In genomic region chr14:79516243-79516610, GRCm38 (mm10) we compare ENCODE assay signal across 13 mouse cellular contexts. TPM values are rescaled to one million over a fixed set of nuclear protein-coding genes. Genes with fewer than 3 reads are reported as not detected.
DNase-seq lines count a peak whose midpoint lies in the region; ATAC-seq and TF ChIP-seq lines count a peak whose summit lies in the region.
"Had no signal": no experiment of that assay in that cellular context is flagged by ENCODE, and none has a peak within 500 bp of the region (broad histone marks: within the 10 kb centered on the region; RNA-seq: fewer than 3 reads in every experiment).

No protein-coding gene starts in this region.

- TF ChIP-seq EP300 in heart, adult 2 months (IDR thresholded peaks at IDR 0.05; ENCODE audit: insufficient read depth, low read depth, low read length) = no peak

- 72% methylated on average over 5 of the region's 5 CpGs for WGBS in heart, adult 2 months
- WGBS in spleen, adult 2 months = 6% methylated on average over 5 of the region's 5 CpGs
- 64% methylated on average over 5 of the region's 5 CpGs for WGBS in intestine, embryonic 15.5 days
- WGBS in hindbrain, embryonic 14.5 days = 87% methylated on average over 5 of the region's 5 CpGs

- H3K4me1 ChIP-seq in heart, adult 2 months (ENCODE audit: control insufficient read depth, insufficient read depth, low read length) = peaks cover 14% of the 10 kb centered on the region
- peaks cover 1% of the 10 kb centered on the region for H3K4me1 ChIP-seq in spleen, adult 2 months (ENCODE audit: control insufficient read depth, insufficient read depth, insufficient read length)
- 0 out of 2 replicates have a peak, but pooled peaks cover 7% of the 10 kb centered on the region for H3K4me1 ChIP-seq in intestine, embryonic 15.5 days (replicated peaks)
- H3K4me1 ChIP-seq in hindbrain, embryonic 14.5 days (replicated peaks; ENCODE audit: control insufficient read depth, insufficient read depth, low read length) = no peaks in the 10 kb centered on the region
- H3K4me1 ChIP-seq: hindbrain, embryonic 15.5 days; midbrain, embryonic 10.5 days had no signal

- ATAC-seq in intestine, embryonic 15.5 days = no peak
- no peak for ATAC-seq in hindbrain, embryonic 14.5 days (ENCODE audit: low FRiP score)

- H3K9me3 ChIP-seq in intestine, embryonic 15.5 days = no peaks in the 10 kb centered on the region
- H3K9me3 ChIP-seq in hindbrain, embryonic 14.5 days (ENCODE audit: control insufficient read depth, low read length) = no peaks in the 10 kb centered on the region
- H3K9me3 ChIP-seq: hindbrain, embryonic 15.5 days; midbrain, embryonic 10.5 days had no signal

- H3K4me2 ChIP-seq in intestine, embryonic 15.5 days (replicated peaks) = peak overlapping the region; percentile 50
- H3K4me2 ChIP-seq in hindbrain, embryonic 14.5 days (replicated peaks) = no peak overlapping the region
- H3K4me2 ChIP-seq: hindbrain, embryonic 15.5 days had no signal

- no peak for DNase-seq in heart, adult 2 months
- DNase-seq in heart, adult 8-10 months (ENCODE audit: low spot score) = no peak
- no peak for DNase-seq in spleen, adult 2 months (ENCODE audit: low read depth in 1 of 2, low spot score in 2 of 2)
- DNase-seq in spleen, adult 18-20 months = no peak
- DNase-seq in splenic B cell, adult 2 months (ENCODE audit: low read depth, low spot score) = peak; percentile 32
- no peak for DNase-seq in left cerebral cortex, adult 18-20 months (ENCODE audit: low spot score in 2 of 2)
- DNase-seq in hindbrain, embryonic 14.5 days (ENCODE audit: low spot score) = no peak
- DNase-seq: cerebellum, adult 2 months; gastrocnemius, postnatal 25 days; layer of hippocampus, postnatal 36 days had no signal

- no peak overlapping the region for H3K4me3 ChIP-seq in heart, adult 2 months
- H3K4me3 ChIP-seq in spleen, adult 2 months (ENCODE audit: extremely low read depth, insufficient read depth, insufficient read length) = peak overlapping the region; percentile 74
- peak overlapping the region; percentile 25 for H3K4me3 ChIP-seq in intestine, embryonic 15.5 days (replicated peaks)
- no peak overlapping the region for H3K4me3 ChIP-seq in hindbrain, embryonic 14.5 days (replicated peaks; ENCODE audit: low read length)
- H3K4me3 ChIP-seq: hindbrain, embryonic 15.5 days; midbrain, embryonic 10.5 days had no signal

- no peak for TF ChIP-seq POLR2A in heart, adult 2 months (IDR thresholded peaks at IDR 0.05; ENCODE audit: insufficient read depth, low read depth, low read length)
- TF ChIP-seq POLR2A in spleen, adult 2 months (IDR thresholded peaks at IDR 0.05; ENCODE audit: low read depth, low read length) = no peak

- no peak for TF ChIP-seq CTCF in heart, adult 2 months (IDR thresholded peaks at IDR 0.05)
- TF ChIP-seq CTCF in spleen, adult 2 months (IDR thresholded peaks at IDR 0.05; ENCODE audit: extremely low read depth, insufficient read depth, insufficient read length, insufficient replicate concordance) = no peak

- H3K27ac ChIP-seq in heart, adult 2 months = peak overlapping the region; percentile 42
- peak overlapping the region; percentile 85 for H3K27ac ChIP-seq in spleen, adult 2 months (ENCODE audit: insufficient read depth, low read length)
- peak overlapping the region; percentile 74; the same call in 1 of the 2 replicates for H3K27ac ChIP-seq in intestine, embryonic 15.5 days
- H3K27ac ChIP-seq in hindbrain, embryonic 14.5 days = no peak overlapping the region
- H3K27ac ChIP-seq: hindbrain, embryonic 15.5 days; midbrain, embryonic 10.5 days had no signal

- H3K36me3 ChIP-seq in heart, adult 2 months (ENCODE audit: control insufficient read depth, insufficient read depth, low read length) = peaks cover 29% of the 10 kb centered on the region
- no peaks in the 10 kb centered on the region for H3K36me3 ChIP-seq in spleen, adult 2 months (ENCODE audit: control insufficient read depth, insufficient read depth, low read length)
- no peaks in the 10 kb centered on the region for H3K36me3 ChIP-seq in intestine, embryonic 15.5 days
- no peaks in the 10 kb centered on the region; the same call in 1 of the 2 replicates for H3K36me3 ChIP-seq in splenic B cell, adult 2 months (ENCODE audit: control insufficient read depth, insufficient read depth, low read length, poor library complexity, severe bottlenecking)
- no peaks in the 10 kb centered on the region for H3K36me3 ChIP-seq in hindbrain, embryonic 14.5 days (replicated peaks; ENCODE audit: control insufficient read depth, insufficient read depth)
- H3K36me3 ChIP-seq: hindbrain, embryonic 15.5 days; midbrain, embryonic 10.5 days had no signal

- intact Hi-C loops in heart, adult 2 months (cut with DNase I) = no loop called here

- H3K79me2 ChIP-seq in heart, adult 2 months (replicated peaks; ENCODE audit: control insufficient read depth, insufficient read depth, low read length) = peaks cover 8% of the 10 kb centered on the region

- H3K27me3 ChIP-seq in heart, adult 2 months (ENCODE audit: control insufficient read depth, insufficient read depth, low read length) = no peaks in the 10 kb centered on the region
- H3K27me3 ChIP-seq in spleen, adult 2 months (ENCODE audit: control insufficient read depth, insufficient read depth, low read length) = no peaks in the 10 kb centered on the region
- no peaks in the 10 kb centered on the region for H3K27me3 ChIP-seq in intestine, embryonic 15.5 days (replicated peaks)
- H3K27me3 ChIP-seq in splenic B cell, adult 2 months (ENCODE audit: control insufficient read depth, insufficient read depth, low read length, poor library complexity, severe bottlenecking) = no peaks in the 10 kb centered on the region
- no peaks in the 10 kb centered on the region for H3K27me3 ChIP-seq in hindbrain, embryonic 14.5 days (ENCODE audit: control insufficient read depth, insufficient read depth, low read length)
- H3K27me3 ChIP-seq: hindbrain, embryonic 15.5 days had no signal

- no peak overlapping the region for H3K9ac ChIP-seq in heart, adult 2 months (ENCODE audit: low read depth, low read length)
- H3K9ac ChIP-seq in intestine, embryonic 15.5 days = no peak overlapping the region
- H3K9ac ChIP-seq in hindbrain, embryonic 14.5 days = no peak overlapping the region
- H3K9ac ChIP-seq: hindbrain, embryonic 15.5 days had no signal

RNA-seq across cellular contexts. Expression of gene Wbp4, which starts 34.9 kb away (rescaled TPM):
- total RNA-seq in heart, adult 2 months (2021) = 10 to 100 TPM; 22.0 to 22.7 TPM
- polyA plus RNA-seq in heart, adult 2 months (2012; rRNA removed) = 3.7 and 7.0 TPM in 2 replicates
- total RNA-seq in heart, adult 8-10 months (2022) = 10 to 100 TPM; 20.6 to 24.0 (median 21.6) TPM
- polyA plus RNA-seq in spleen, adult 2 months (2012; rRNA removed) = 2.6 and 3.7 TPM in 2 replicates
- polyA plus RNA-seq in intestine, embryonic 15.5 days (2015; fragmentation: Nextera tagmentation; extraction: Ambion mirVana) = 30.9 and 33.8 TPM in 2 replicates
- 10 to 100 TPM; 49.9 to 52.8 TPM for total RNA-seq in left cerebral cortex, adult 18-20 months (2021)
- polyA plus RNA-seq in hindbrain, embryonic 14.5 days (2014; fragmentation: Nextera tagmentation; extraction: Ambion mirVana) = 40.5 and 40.9 TPM in 2 replicates

RNA-seq across cellular contexts. Expression of gene Elf1, which starts 35.2 kb away (rescaled TPM):
- 10 to 100 TPM; 13.3 to 13.7 TPM for total RNA-seq in heart, adult 2 months (2021)
- polyA plus RNA-seq in heart, adult 2 months (2012; rRNA removed) = 6.6 and 11.3 TPM in 2 replicates
- total RNA-seq in heart, adult 8-10 months (2022) = 10 to 100 TPM in 3 of 4 experiments, 1 to 10 TPM in 1; 9.9 to 12.5 (median 12.0) TPM
- polyA plus RNA-seq in spleen, adult 2 months (2012; rRNA removed) = 22.5 and 26.7 TPM in 2 replicates
- 26.1 and 27.0 TPM in 2 replicates for polyA plus RNA-seq in intestine, embryonic 15.5 days (2015; fragmentation: Nextera tagmentation; extraction: Ambion mirVana)
- total RNA-seq in left cerebral cortex, adult 18-20 months (2021) = 1 to 10 TPM; 4.5 to 4.7 TPM
- 3.8 and 3.9 TPM in 2 replicates for polyA plus RNA-seq in hindbrain, embryonic 14.5 days (2014; fragmentation: Nextera tagmentation; extraction: Ambion mirVana)

Comparison
In these comparisons a context has a peak if more than half of its experiments do, and no peak if none do; other contexts are left out.
1. H3K4me3 ChIP-seq: peak in spleen, adult 2 months (single experiment) and intestine, embryonic 15.5 days (single experiment); none in heart, adult 2 months (single experiment) and hindbrain, embryonic 14.5 days (single experiment).